Mouse (Mus musculus): ENCODE measurements around the gene Pnpo. TPM values are rescaled to one million over a fixed set of nuclear protein-coding genes. Genes with fewer than 3 reads are reported as not detected.

The Pnpo gene
- total and polyA plus RNA-seq, 2 experiments from 2014 or later = 37.2 to 38.3 TPM

- Histone ChIP-seq H3K36me3 (ENCODE audit: insufficient read depth, low read length) (no peaks in the 10 kb centered on the region), H3K9me3 (ENCODE audit: low read length) (no peaks in the 10 kb centered on the region), H3K27ac (no peak overlapping the region), H3K4me2 (ENCODE audit: low read depth, low read length) (no peak overlapping the region), H3K4me1 (ENCODE audit: insufficient read depth, low read length) (0 out of 2 replicates have a peak, but pooled peaks cover 7% of the 10 kb centered on the region), H3K9ac (replicated peaks; ENCODE audit: low read length) (no peak overlapping the region), H3K4me3 (ENCODE audit: low read length) (no peak overlapping the region), H3K27me3 (ENCODE audit: insufficient read depth, low read length) (no peaks in the 10 kb centered on the region)
- ATAC-seq (no peak), DNase-seq (ENCODE audit: low spot score) (no peak)
- TF ChIP-seq CTCF (IDR thresholded peaks at IDR 0.05; ENCODE audit: low read depth) = no peak
- WGBS = 32% methylated on average over 14 of the region's 14 CpGs
Measured at GRCm38 (mm10) chr11:96891784-96892527, 51.8 kb downstream of the Pnpo start.

Other genes with a start within 250 kb of the Pnpo start
- 66.0 and 71.4 TPM in 2 replicates for gene Snx11, start 166.4 kb downstream of the Pnpo start, total RNA-seq (2014; rRNA removed)
- gene Snx11, start 166.4 kb downstream of the Pnpo start, polyA plus RNA-seq (2015; fragmentation: Nextera tagmentation; extraction: Ambion mirVana) = 36.5 and 40.9 TPM in 2 replicates
- 23.1 and 27.9 TPM in 2 replicates for gene Cbx1, start 154.9 kb downstream of the Pnpo start, total RNA-seq (2014; rRNA removed)
- 57.2 and 63.0 TPM in 2 replicates for gene Cbx1, start 154.9 kb downstream of the Pnpo start, polyA plus RNA-seq (2015; fragmentation: Nextera tagmentation; extraction: Ambion mirVana)
- 91.4 and 92.8 TPM in 2 replicates for gene Nfe2l1, start 114.0 kb downstream of the Pnpo start, total RNA-seq (2014; rRNA removed)
- gene Nfe2l1, start 114.0 kb downstream of the Pnpo start, polyA plus RNA-seq (2015; fragmentation: Nextera tagmentation; extraction: Ambion mirVana) = 67.2 and 69.0 TPM in 2 replicates
- 6.3 and 12.6 TPM in 2 replicates for gene Copz2, start 94.1 kb downstream of the Pnpo start, total RNA-seq (2014; rRNA removed)
- 26.4 and 28.1 TPM in 2 replicates for gene Copz2, start 94.1 kb downstream of the Pnpo start, polyA plus RNA-seq (2015; fragmentation: Nextera tagmentation; extraction: Ambion mirVana)
- 44.9 and 56.5 TPM in 2 replicates for gene Cdk5rap3, start 27.5 kb downstream of the Pnpo start, total RNA-seq (2014; rRNA removed)
- gene Cdk5rap3, start 27.5 kb downstream of the Pnpo start, polyA plus RNA-seq (2015; fragmentation: Nextera tagmentation; extraction: Ambion mirVana) = 77.1 and 87.8 TPM in 2 replicates
- gene Prr15l, start 15.9 kb downstream of the Pnpo start, total RNA-seq (2014; rRNA removed) = 0.10 and 0.75 TPM in 2 replicates
- 0.19 and 0.71 TPM in 2 replicates for gene Prr15l, start 15.9 kb downstream of the Pnpo start, polyA plus RNA-seq (2015; fragmentation: Nextera tagmentation; extraction: Ambion mirVana)
- 7.3 and 8.8 TPM in 2 replicates for gene Sp2, start 39.0 kb upstream of the Pnpo start, total RNA-seq (2014; rRNA removed)
- 11.9 and 14.4 TPM in 2 replicates for gene Sp2, start 39.0 kb upstream of the Pnpo start, polyA plus RNA-seq (2015; fragmentation: Nextera tagmentation; extraction: Ambion mirVana)
- 0.18 and 0.99 TPM in 2 replicates for gene Sp6, start 69.4 kb upstream of the Pnpo start, total RNA-seq (2014; rRNA removed)
- gene Sp6, start 69.4 kb upstream of the Pnpo start, polyA plus RNA-seq (2015; fragmentation: Nextera tagmentation; extraction: Ambion mirVana) = 0.38 and 0.54 TPM in 2 replicates
- 10.5 and 24.0 TPM in 2 replicates for gene Scrn2, start 86.0 kb upstream of the Pnpo start, total RNA-seq (2014; rRNA removed)
- gene Scrn2, start 86.0 kb upstream of the Pnpo start, polyA plus RNA-seq (2015; fragmentation: Nextera tagmentation; extraction: Ambion mirVana) = 12.4 and 13.8 TPM in 2 replicates
- 0.36 and 3.5 TPM in 2 replicates for gene Lrrc46, start 97.4 kb upstream of the Pnpo start, total RNA-seq (2014; rRNA removed)
- gene Lrrc46, start 97.4 kb upstream of the Pnpo start, polyA plus RNA-seq (2015; fragmentation: Nextera tagmentation; extraction: Ambion mirVana) = 3.5 and 4.1 TPM in 2 replicates
- 64.6 and 69.3 TPM in 2 replicates for gene Mrpl10, start 97.6 kb upstream of the Pnpo start, total RNA-seq (2014; rRNA removed)
- 64.9 and 66.6 TPM in 2 replicates for gene Mrpl10, start 97.6 kb upstream of the Pnpo start, polyA plus RNA-seq (2015; fragmentation: Nextera tagmentation; extraction: Ambion mirVana)
- 11.5 and 14.6 TPM in 2 replicates for gene Osbpl7, start 106.6 kb upstream of the Pnpo start, total RNA-seq (2014; rRNA removed)
- 12.5 and 13.2 TPM in 2 replicates for gene Osbpl7, start 106.6 kb upstream of the Pnpo start, polyA plus RNA-seq (2015; fragmentation: Nextera tagmentation; extraction: Ambion mirVana)
- 0.89 TPM in 1 of 2 replicates, not detected in the other for gene Tbx21, start 171.3 kb upstream of the Pnpo start, total RNA-seq (2014; rRNA removed)
- 0.11 and 0.16 TPM in 2 replicates for gene Tbx21, start 171.3 kb upstream of the Pnpo start, polyA plus RNA-seq (2015; fragmentation: Nextera tagmentation; extraction: Ambion mirVana)
- 45.4 and 53.8 TPM in 2 replicates for gene Tbkbp1, start 207.5 kb upstream of the Pnpo start, total RNA-seq (2014; rRNA removed)
- 9.6 and 10.1 TPM in 2 replicates for gene Tbkbp1, start 207.5 kb upstream of the Pnpo start, polyA plus RNA-seq (2015; fragmentation: Nextera tagmentation; extraction: Ambion mirVana)
- gene Kpnb1, start 243.9 kb upstream of the Pnpo start, total RNA-seq (2014; rRNA removed) = 97.9 and 100 TPM in 2 replicates
- 26.1 and 26.9 TPM in 2 replicates for gene Kpnb1, start 243.9 kb upstream of the Pnpo start, polyA plus RNA-seq (2015; fragmentation: Nextera tagmentation; extraction: Ambion mirVana)

Data from hindbrain, postnatal 0 days (tissue).